Mouse (Mus musculus): ENCODE results near the gene Hnrnph3.

DNA sequence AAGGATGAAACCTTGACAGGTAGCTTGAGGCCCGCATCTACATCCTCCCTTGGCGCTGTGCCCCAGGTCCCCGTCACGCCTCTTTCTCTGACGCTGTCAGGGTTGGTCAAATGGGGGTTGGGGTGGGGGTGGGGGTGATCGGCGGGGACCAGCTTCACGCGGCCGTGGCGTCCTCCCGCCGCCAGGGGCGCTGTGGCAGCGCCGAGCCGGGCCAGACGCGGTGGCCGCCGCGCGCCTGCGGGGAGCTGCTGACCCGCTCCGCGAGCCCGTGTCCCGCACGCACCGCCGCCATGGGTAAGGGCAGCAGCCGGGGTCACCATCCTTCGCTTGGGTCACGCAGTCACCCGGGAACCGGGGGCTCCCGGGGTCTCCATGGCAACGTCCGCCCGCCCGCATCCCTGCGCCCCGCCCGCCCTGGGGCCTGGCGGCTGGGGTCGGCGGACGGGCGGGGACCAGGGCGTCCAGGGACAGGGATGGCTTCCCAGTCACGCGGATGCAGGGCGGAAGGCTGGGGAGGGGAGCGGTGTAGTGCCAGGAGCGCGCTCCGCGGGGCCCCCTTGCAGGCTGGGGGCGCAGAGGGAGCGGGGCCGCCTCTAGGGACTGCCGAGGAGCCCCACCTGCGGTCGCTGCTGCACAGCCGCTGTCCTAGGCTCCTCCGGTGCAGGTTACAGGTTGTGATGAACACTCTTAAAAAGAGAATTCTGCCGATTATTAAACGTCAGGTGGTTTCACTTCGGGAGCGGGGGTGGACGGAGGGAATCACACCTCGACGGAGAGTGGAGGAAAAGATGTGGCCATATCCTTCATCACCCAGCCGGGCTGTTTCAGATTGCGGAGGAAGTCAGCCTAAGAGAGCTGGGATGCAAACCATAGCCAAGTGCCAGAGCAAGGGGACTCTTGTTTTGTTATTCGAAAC lies 43.7 kb downstream of the Hnrnph3 start, which contains the start of gene Rufy2:
- TF ChIP-seq CTCF (conservative IDR thresholded peaks at IDR 0.05; ENCODE audit: insufficient read depth, insufficient read length, low read depth, low read length) (peak; percentile 57), POLR2A (IDR thresholded peaks at IDR 0.05; ENCODE audit: low read depth, low read length) (no peak)
